Mouse (Mus musculus): Measurements from ENCODE around the gene Zfp229.

DNA sequence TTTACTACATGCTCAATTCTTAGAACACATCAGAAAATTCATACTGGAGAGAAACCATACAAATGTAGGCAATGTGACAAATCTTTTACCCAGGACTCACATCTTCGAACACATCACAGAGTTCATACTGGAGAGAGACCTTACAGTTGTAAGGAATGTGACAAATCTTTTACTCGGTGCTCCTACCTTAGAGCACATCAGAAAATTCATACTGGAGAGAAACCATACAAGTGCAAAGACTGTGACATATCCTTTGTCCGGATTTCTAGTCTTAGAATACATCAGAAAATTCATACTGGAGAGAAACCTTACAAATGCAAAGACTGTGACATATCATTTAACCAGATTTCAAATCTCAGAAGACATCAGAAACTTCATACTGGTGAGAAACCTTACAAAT lies 39.0 kb upstream of the Zfp229 start, which contains the start of gene Gm10226:
- TF ChIP-seq ZNF384 (IDR thresholded peaks at IDR 0.05; ENCODE audit: low read depth, low read length) (no peak), HCFC1 (IDR thresholded peaks at IDR 0.05; ENCODE audit: borderline replicate concordance, insufficient read depth, low read length) (no peak)
